ENCODE assay signal across 9 mouse cellular contexts in genomic region chr4:48690640-48691039, GRCm38 (mm10). TPM values are rescaled to one million over a fixed set of nuclear protein-coding genes. Genes with fewer than 3 reads are reported as not detected.
A peak's percentile ranks its signal among the peaks of the same experiment; 100 is the strongest.
DNase-seq lines count a peak whose midpoint lies in the region; ATAC-seq and TF ChIP-seq lines count a peak whose summit lies in the region.
"Had no signal": no experiment of that assay in that cellular context is flagged by ENCODE, and none has a peak within 500 bp of the region (broad histone marks: within the 10 kb centered on the region; RNA-seq: fewer than 3 reads in every experiment).

No protein-coding gene starts in this region.

- no peak overlapping the region for H3K4me2 ChIP-seq in liver, embryonic 11.5 days

- H3K27me3 ChIP-seq in liver, embryonic 11.5 days (replicated peaks; ENCODE audit: control insufficient read depth, insufficient read depth, low read length), result no peaks in the 10 kb centered on the region

- no peak overlapping the region for H3K27ac ChIP-seq in liver, embryonic 11.5 days (ENCODE audit: low read depth, low read length)

- TF ChIP-seq CTCF in brain, embryonic 14.5 days (IDR thresholded peaks at IDR 0.05; ENCODE audit: borderline replicate concordance, extremely low read depth, insufficient read depth, insufficient read length), result peak; percentile 55; the same call in 1 of the 2 replicates

- WGBS in liver, embryonic 11.5 days, result 81% methylated on average over 9 of the region's 9 CpGs

- H3K36me3 ChIP-seq in liver, embryonic 11.5 days (ENCODE audit: control insufficient read depth, insufficient read depth, low read length), result no peaks in the 10 kb centered on the region

- no peak for TF ChIP-seq POLR2A in brain, embryonic 14.5 days (IDR thresholded peaks at IDR 0.05; ENCODE audit: borderline replicate concordance, extremely low read depth, insufficient read depth, insufficient read length, poor library complexity, severe bottlenecking)

- H3K4me1 ChIP-seq in liver, embryonic 11.5 days (replicated peaks; ENCODE audit: control insufficient read depth, insufficient read depth, low read length), result no peaks in the 10 kb centered on the region

- peak; percentile 33 for DNase-seq in liver, embryonic 11.5 days (ENCODE audit: low spot score)
- DNase-seq in liver, result no peak
- peak; percentile 91 for DNase-seq in brain, embryonic 14.5 days (ENCODE audit: low read depth)
- DNase-seq in forelimb bud, embryonic 11.5 days (ENCODE audit: low read depth, low spot score), result peak; percentile 66
- DNase-seq in layer of hippocampus, adult 9-10 months (ENCODE audit: low spot score), result peak; percentile 82
- DNase-seq in mesoderm, embryonic 11.5 days (ENCODE audit: low read depth, low spot score), result peak; percentile 65
- peak; percentile 19 for DNase-seq in thymus, postnatal 14 days

- H3K4me3 ChIP-seq in liver, embryonic 11.5 days (ENCODE audit: low read depth, low read length), result no peak overlapping the region
- H3K4me3 ChIP-seq: erythroblast, embryonic 14.5 days had no signal

- ATAC-seq in liver, embryonic 11.5 days (replicated peaks; ENCODE audit: low FRiP score), result no peak
- ATAC-seq in megakaryocyte, adult 5-6 weeks (ENCODE audit: poor library complexity, severe bottlenecking), result no peak

- no peak overlapping the region for H3K9ac ChIP-seq in liver, embryonic 11.5 days (ENCODE audit: low read depth, low read length)

- H3K9me3 ChIP-seq in liver, embryonic 11.5 days (ENCODE audit: control insufficient read depth, low read length), result no peaks in the 10 kb centered on the region

RNA-seq across cellular contexts. Expression of gene Cavin4, which starts 27.3 kb away (rescaled TPM):
- polyA plus RNA-seq in liver, embryonic 11.5 days (2014; fragmentation: Nextera tagmentation; extraction: Ambion mirVana), result 0.15 and 0.19 TPM in 2 replicates
- 2.3 and 3.4 TPM in 2 replicates for polyA plus RNA-seq in brain, embryonic 14.5 days (2012; rRNA removed)
- not detected in 2 replicates for total RNA-seq in megakaryocyte, adult 5-6 weeks (2015)
- total RNA-seq in megakaryocyte, adult 5-6 weeks (2017), result not detected in 2 replicates
- polyA plus RNA-seq: erythroblast, embryonic 14.5 days had no signal
